Mouse (Mus musculus) hindbrain, embryonic 16.5 days (tissue): ENCODE measurements around the gene Snapin. TPM values are rescaled to one million over a fixed set of nuclear protein-coding genes. Genes with fewer than 3 reads are reported as not detected.

Experiments used
- ATAC-seq: fragments of 200-750 bp; cut with Nextera tagmentation; 2 replicates; pipeline ENCODE4 v1.8.0; 2017; ENCODE audit warnings: moderate TSS enrichment, moderate library complexity
- H3K27ac ChIP-seq: fragments of 300-500 bp; sonication (generic); 2 replicates; pipeline ENCODE4 v1.5.1; 2014; ENCODE audit warnings: low read depth, mild to moderate bottlenecking, control low read depth, low read length, moderate library complexity
- H3K27me3 ChIP-seq: fragments of 300-500 bp; sonication (generic); replicated peaks from 2 replicates; pipeline ENCODE4 v1.6.1; 2014; ENCODE audit warnings: low read length; ENCODE audit not compliant: control insufficient read depth, insufficient read depth
- H3K36me3 ChIP-seq: fragments of 300-500 bp; sonication (generic); 2 replicates; pipeline ENCODE4 v1.6.1; 2014; ENCODE audit warnings: mild to moderate bottlenecking, low read length, moderate library complexity, mixed read lengths; ENCODE audit not compliant: control insufficient read depth, insufficient read depth
- H3K4me1 ChIP-seq: fragments of 300-500 bp; sonication (generic); 2 replicates; pipeline ENCODE4 v1.6.1; 2014; ENCODE audit warnings: low read depth, low read length; ENCODE audit not compliant: control insufficient read depth, insufficient read depth
- H3K4me2 ChIP-seq: fragments of 300-500 bp; sonication (generic); 2 replicates; pipeline ENCODE4 v1.6.1; 2014; ENCODE audit warnings: mild to moderate bottlenecking, low read length, control low read depth, moderate library complexity
- H3K4me3 ChIP-seq: fragments of 300-500 bp; sonication (generic); 2 replicates; pipeline ENCODE4 v1.5.1; 2014; ENCODE audit warnings: mild to moderate bottlenecking, low read length, control low read depth, moderate library complexity
- H3K9ac ChIP-seq: fragments of 300-500 bp; sonication (generic); 2 replicates; pipeline ENCODE4 v1.6.1; 2014; ENCODE audit warnings: low read depth, mild to moderate bottlenecking, control low read depth, low read length, moderate library complexity
- H3K9me3 ChIP-seq: fragments of 300-500 bp; sonication (generic); 2 replicates; pipeline ENCODE4 v1.6.1; 2014; ENCODE audit warnings: mild to moderate bottlenecking, low read length, moderate library complexity; ENCODE audit not compliant: control insufficient read depth
- WGBS: fragments of 180-500 bp; shearing (Covaris S2); extraction: QIAGEN DNeasy Blood & Tissue Kit; methylation state at CpG from one replicate; pipeline ENCODE4 v1.1.7; 2014; 5-methylcytosine and 5-hydroxymethylcytosine counted together
- polyA plus RNA-seq: library from polyadenylated mRNA; unstranded; fragments of >200 nt; fragmentation: Nextera tagmentation; extraction: Ambion mirVana; gene quantifications from 2 replicates; pipeline ENCODE4 v1.2.1, GENCODE M21; 2015

Gene Snapin
- polyA plus RNA-seq, result 96.8 and 98.1 TPM in 2 replicates

DNA sequence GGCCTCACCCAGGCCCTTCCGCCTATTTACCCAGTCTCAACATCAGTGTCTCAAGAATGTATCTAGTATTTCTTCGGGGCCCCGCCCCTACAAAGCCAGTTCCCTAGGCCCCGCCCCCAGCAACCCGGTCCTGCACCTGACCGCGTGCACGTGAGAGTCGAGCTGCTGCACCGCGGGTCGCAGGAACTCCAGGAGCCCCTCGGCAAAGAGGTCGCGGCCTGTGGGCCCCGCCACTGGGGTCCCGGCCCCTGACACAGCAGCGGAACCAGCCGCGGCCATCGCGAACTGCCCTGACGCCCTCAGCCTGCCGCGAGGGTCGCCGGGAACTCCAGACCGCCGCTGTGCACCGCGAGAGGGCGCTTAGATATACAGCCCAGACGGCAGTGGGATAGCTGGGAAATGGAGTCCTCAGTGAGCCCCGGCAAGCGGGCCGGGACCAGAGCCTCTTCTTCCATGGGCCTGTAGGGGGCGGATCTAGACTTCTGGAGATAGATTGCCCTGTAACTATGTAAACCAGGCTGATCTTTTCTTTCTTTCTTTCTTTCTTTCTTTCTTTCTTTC lies at the start of gene Snapin:
TSS of gene Snapin (minus strand) at position 338 of the 561 bp plus-strand sequence.
- H3K4me3 ChIP-seq, result peak within 1 kb of the TSS; percentile 89
- under 1% methylated on average over 37 of the region's 37 CpGs for WGBS
- peaks cover 7% of the 10 kb centered on the region for H3K4me1 ChIP-seq
- peak within 1 kb of the TSS; percentile 81 for H3K4me2 ChIP-seq
- peaks cover 21% of the 10 kb centered on the region for H3K36me3 ChIP-seq
- no peaks in the 10 kb centered on the region for H3K27me3 ChIP-seq
- H3K27ac ChIP-seq, result peak within 1 kb of the TSS; percentile 85
- ATAC-seq, result peak; percentile 98
- peak within 1 kb of the TSS; percentile 93 for H3K9ac ChIP-seq
- no peaks in the 10 kb centered on the region for H3K9me3 ChIP-seq

DNA sequence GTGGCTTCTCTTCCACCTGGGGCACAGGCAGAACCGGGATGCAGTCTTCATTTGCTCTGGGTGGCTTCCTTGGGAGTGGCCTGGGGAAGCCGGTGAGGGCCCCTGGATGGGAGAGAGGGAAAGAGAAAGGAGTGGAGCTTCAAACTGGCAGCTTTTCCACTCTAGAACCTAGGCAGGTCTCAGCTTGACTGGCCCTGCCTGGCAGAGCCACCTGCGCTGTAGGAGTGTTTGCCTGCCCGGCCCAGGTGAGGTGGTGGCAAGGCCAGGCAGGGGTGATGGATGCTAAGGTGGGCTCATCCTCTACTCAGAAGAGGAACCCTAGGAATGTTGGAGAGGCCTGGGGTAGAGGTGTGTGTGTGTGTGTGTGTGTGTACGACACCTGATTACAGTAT lies 47.1 kb upstream of the Snapin start:
- Histone ChIP-seq H3K36me3 (no peaks in the 10 kb centered on the region), H3K9ac (no peak overlapping the region; the same call in 1 of the 2 replicates), H3K4me3 (no peak overlapping the region), H3K4me1 (peaks cover 4% of the 10 kb centered on the region; the same call in 1 of the 2 replicates), H3K27me3 (no peaks in the 10 kb centered on the region), H3K27ac (no peak overlapping the region), H3K9me3 (no peaks in the 10 kb centered on the region), H3K4me2 (peak overlapping the region; percentile 37; the same call in 1 of the 2 replicates)
- no peak for ATAC-seq
- 84% methylated on average over 5 of the region's 5 CpGs for whole genome bisulfite sequencing

DNA sequence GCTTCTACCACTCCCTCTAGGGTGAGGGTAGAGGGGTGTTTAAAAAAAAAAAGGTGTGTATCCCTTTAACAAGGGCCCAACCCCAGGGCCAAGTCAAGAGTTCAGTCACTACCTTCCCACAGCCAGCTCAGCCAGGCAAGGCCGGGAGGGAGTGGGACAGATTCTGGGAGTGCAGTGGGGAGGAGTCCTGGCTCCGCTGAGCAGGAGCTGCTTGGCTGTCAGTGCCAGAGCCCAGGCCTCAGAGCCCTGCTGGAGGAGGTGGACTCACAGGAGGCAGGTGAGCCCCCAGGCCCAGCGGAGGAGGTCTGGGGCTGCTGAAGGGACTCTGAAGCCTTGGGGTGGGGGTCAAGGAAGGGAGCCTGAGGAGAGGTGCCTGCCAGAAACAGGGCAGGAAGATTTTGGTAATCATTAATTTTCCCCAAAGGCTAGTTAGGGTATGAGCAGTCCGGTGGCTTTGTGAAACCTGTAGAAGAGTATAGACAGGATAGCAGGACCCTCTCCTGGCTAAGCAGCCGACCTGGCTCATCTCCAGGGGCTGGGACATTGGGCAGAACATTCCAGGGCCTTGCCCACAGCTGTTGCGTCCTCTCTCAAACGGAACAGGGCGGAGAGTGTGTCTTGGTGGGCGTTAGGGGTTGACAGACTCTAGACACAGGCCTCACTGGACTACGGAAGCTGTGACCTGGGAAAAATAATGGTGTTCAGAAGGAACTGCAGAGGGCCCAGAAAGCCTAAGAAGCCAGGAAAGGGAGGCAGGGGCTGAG lies 46.5 kb upstream of the Snapin start, which contains the start of gene S100a16:
TSS of gene S100a16 (plus strand) at position 114 of the 764 bp plus-strand sequence.
- no peaks in the 10 kb centered on the region for H3K27me3 ChIP-seq
- H3K27ac ChIP-seq, result no peak within 1 kb of the TSS
- 41% methylated on average over 10 of the region's 10 CpGs for WGBS
- H3K9me3 ChIP-seq, result no peaks in the 10 kb centered on the region
- H3K9ac ChIP-seq, result peak within 1 kb of the TSS; percentile 41
- H3K36me3 ChIP-seq, result no peaks in the 10 kb centered on the region
- H3K4me2 ChIP-seq, result peak within 1 kb of the TSS; percentile 37; the same call in 1 of the 2 replicates
- H3K4me3 ChIP-seq, result peak within 1 kb of the TSS; percentile 17; the same call in 1 of the 2 replicates
- ATAC-seq, result no peak; the same call in 1 of the 2 replicates
- peaks cover 4% of the 10 kb centered on the region; the same call in 1 of the 2 replicates for H3K4me1 ChIP-seq

DNA sequence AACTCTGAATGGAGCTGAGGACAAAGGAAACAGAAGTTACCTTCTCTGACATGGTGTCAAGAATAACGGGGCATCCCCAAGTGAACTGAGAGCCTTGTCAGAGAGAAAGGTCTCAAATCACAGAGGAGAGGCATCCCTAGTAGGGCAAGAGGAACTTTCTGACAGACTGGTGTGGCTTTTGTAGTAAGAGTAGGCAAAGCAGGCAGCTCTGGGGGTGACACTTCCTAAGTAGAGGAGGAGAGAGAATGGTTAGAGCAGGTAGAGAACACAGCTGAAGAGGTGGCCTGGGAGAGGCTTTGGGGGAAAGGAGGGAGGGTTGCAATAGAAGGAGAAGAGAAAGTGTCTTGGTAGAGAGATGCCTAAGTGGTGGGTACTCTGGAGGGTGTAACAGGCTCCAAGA lies 44.6 kb upstream of the Snapin start:
- H3K4me1 ChIP-seq, result no peaks in the 10 kb centered on the region
- H3K4me2 ChIP-seq, result no peak overlapping the region
- H3K9me3 ChIP-seq, result no peaks in the 10 kb centered on the region
- no peak overlapping the region for H3K4me3 ChIP-seq
- H3K27ac ChIP-seq, result no peak overlapping the region
- H3K36me3 ChIP-seq, result no peaks in the 10 kb centered on the region
- H3K27me3 ChIP-seq, result no peaks in the 10 kb centered on the region
- no peak for ATAC-seq
- H3K9ac ChIP-seq, result no peak overlapping the region
- WGBS, result 78% methylated on average over 1 of the region's 1 CpGs

DNA sequence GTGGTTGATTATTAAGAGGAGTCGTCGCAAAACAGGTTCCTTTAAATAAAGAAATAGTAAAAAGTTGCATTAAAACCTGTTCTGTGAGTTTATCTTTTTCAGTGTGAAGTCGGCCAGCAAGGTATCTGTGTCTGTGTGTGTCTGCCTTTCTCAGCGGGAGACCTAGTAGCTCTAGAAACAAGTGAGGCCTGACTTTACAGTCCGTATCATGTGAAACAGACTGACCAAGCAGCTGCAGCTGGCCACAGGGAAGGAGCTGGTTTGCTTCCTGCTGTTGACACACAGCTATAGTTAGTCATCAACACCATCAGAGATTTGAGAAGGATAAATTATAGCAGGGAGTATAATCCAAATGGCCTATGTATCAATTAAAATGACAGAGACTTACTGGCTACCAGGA lies 40.9 kb upstream of the Snapin start:
- Histone ChIP-seq H3K4me1 (no peaks in the 10 kb centered on the region), H3K4me2 (no peak overlapping the region), H3K9ac (no peak overlapping the region), H3K36me3 (no peaks in the 10 kb centered on the region), H3K9me3 (no peaks in the 10 kb centered on the region), H3K27me3 (no peaks in the 10 kb centered on the region), H3K4me3 (no peak overlapping the region), H3K27ac (no peak overlapping the region)
- ATAC-seq, result no peak
- WGBS, result 74% methylated on average over 5 of the region's 5 CpGs

DNA sequence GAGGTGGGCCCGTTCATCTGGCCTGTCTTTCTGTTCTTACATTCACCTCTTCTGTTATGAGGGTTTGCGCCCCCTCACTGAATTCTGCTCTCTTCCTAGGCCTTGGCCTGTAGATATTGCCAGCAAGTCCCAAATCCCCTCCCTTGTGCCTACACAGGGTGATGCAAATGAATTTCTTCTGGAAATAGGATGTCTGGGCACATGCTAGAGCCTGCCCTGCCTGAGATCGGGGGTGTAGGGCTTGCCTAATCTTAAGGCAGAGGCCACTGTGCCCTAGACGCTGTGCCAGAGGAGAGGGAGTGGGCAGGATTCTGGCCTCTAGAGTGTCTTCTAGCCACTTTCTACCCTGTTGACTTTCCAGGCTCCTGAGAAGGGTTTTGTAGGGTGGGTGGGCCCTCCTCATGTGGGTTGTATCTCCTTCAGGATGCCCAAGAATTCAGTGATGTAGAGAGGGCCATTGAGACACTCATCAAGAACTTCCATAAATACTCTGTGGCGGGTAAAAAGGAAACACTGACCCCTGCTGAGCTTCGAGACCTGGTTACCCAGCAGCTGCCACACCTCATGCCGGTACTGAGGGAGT lies 36.5 kb upstream of the Snapin start:
- Histone ChIP-seq H3K9ac (no peak overlapping the region), H3K27ac (no peak overlapping the region), H3K4me1 (no peaks in the 10 kb centered on the region), H3K4me3 (no peak overlapping the region), H3K9me3 (no peaks in the 10 kb centered on the region), H3K27me3 (no peaks in the 10 kb centered on the region), H3K36me3 (no peaks in the 10 kb centered on the region), H3K4me2 (no peak overlapping the region)
- 88% methylated on average over 7 of the region's 7 CpGs for WGBS
- no peak for ATAC-seq

DNA sequence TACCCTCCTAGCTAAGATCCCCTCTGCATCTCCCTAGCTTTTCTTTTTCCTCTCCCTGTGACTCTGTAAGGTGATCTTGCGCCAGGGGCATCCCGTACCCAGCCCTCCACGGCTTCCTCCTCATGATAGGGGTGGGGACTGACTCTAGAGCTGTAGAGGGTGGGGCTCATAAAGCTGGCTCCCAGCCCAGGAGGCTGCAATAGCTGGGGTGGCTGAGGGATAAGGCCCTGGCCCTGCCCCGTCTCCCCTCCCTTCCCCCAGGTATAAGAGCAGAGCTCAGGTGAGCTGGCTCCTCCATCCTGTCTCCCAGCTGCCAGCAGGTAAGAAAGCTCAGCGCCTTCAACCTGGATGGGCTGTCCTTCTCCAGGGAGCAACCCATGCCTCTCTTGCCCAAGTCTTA lies 35.7 kb upstream of the Snapin start, which contains the start of gene S100a14:
TSS of gene S100a14 (plus strand) at position 277 of the 400 bp plus-strand sequence.
- Histone ChIP-seq H3K4me3 (no peak within 1 kb of the TSS), H3K9me3 (no peaks in the 10 kb centered on the region), H3K4me1 (no peaks in the 10 kb centered on the region), H3K27me3 (no peaks in the 10 kb centered on the region), H3K9ac (no peak within 1 kb of the TSS), H3K27ac (no peak within 1 kb of the TSS), H3K36me3 (no peaks in the 10 kb centered on the region), H3K4me2 (no peak within 1 kb of the TSS)
- ATAC-seq, result no peak
- 80% methylated on average over 5 of the region's 5 CpGs for WGBS

DNA sequence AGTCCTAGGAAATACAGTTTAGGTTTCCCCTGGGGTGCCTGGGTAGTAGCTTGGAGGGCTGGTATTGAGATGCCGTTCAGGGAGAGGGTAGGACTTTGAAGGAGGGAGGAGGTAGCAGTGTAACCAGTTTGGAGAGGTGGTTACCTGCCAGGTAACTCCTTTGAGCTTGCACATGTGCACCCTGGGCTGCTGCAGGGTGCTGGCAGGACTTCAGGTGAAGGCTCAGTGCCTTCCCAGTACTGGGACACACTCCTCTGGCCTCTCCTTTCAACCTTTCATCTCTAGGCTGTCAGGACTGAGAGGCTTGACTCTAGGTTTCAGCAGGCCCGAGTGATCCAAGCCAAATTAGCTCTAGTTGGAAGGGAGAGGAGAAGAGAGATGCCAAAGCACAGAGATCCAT lies 35.2 kb upstream of the Snapin start:
- H3K9ac ChIP-seq, result no peak overlapping the region
- H3K4me1 ChIP-seq, result no peaks in the 10 kb centered on the region
- no peaks in the 10 kb centered on the region for H3K36me3 ChIP-seq
- H3K4me3 ChIP-seq, result no peak overlapping the region
- ATAC-seq, result no peak
- H3K9me3 ChIP-seq, result no peaks in the 10 kb centered on the region
- whole genome bisulfite sequencing, result 84% methylated on average over 2 of the region's 2 CpGs
- H3K27me3 ChIP-seq, result no peaks in the 10 kb centered on the region
- H3K27ac ChIP-seq, result no peak overlapping the region
- no peak overlapping the region for H3K4me2 ChIP-seq

DNA sequence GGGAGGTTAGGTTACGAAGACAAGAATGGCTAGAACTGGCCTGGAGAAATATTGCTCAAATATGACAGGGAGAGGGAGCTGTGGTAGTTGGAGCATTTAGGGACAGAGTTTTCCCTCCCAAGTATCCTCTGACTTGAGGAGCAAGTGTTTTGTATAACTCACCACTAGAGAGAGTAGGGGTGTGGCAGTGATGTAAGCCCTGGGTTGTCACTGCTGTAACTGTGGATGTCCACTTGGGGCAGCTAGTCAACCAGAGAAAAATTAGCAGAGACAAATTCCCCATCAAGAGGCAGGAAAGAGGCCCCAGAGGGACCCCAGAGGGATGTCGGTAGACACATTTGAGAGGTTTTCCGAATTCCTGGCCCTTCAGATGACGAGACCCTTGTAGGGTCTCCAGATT lies 34.6 kb upstream of the Snapin start:
- H3K9me3 ChIP-seq, result no peaks in the 10 kb centered on the region
- H3K9ac ChIP-seq, result no peak overlapping the region
- no peaks in the 10 kb centered on the region for H3K27me3 ChIP-seq
- ATAC-seq, result peak; percentile 45; the same call in 1 of the 2 replicates
- no peaks in the 10 kb centered on the region for H3K36me3 ChIP-seq
- WGBS, result 76% methylated on average over 4 of the region's 4 CpGs
- H3K4me1 ChIP-seq, result no peaks in the 10 kb centered on the region
- no peak overlapping the region for H3K27ac ChIP-seq
- H3K4me2 ChIP-seq, result no peak overlapping the region
- no peak overlapping the region for H3K4me3 ChIP-seq
